Mouse (Mus musculus): ENCODE data around the gene Gm13304. TPM values are rescaled to one million over a fixed set of nuclear protein-coding genes. Genes with fewer than 3 reads are reported as not detected.

Gm13304 gene
- polyA plus RNA-seq (2014; fragmentation: Illumina TruSeq; extraction: RNeasy Lipid Tissue Mini Kit (QIAGEN cat#74804); ENCODE audit: low read depth, low replicate concordance): not detected

DNA sequence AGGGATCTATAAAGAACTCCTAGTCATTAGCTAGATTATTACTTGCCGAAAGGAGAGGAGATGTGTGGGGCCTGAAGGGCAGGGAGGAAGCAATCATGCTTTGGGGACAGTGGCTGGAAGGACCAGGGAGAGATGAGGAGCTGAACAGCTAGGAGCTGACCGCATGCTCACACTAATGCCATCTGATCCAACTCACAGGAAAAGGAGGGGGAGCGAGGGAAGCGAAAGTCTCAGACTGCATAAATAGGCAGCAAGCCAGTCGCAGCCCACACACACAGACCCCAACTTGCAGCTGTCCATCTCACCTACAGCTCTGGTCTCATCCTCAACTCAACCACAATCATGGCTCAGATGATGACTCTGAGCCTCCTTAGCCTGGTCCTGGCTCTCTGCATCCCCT lies at the start of gene Gm13304:
Gene Gm13304, plus strand, starts transcription at position 301 of the 400 bp plus-strand sequence.

GRCm38 (mm10) chr4:42090907-42091306 lies 23.7 kb upstream of the Gm13304 start, which contains the start of gene Gm3893:
TSS of gene Gm3893 (plus strand) at chr4:42091207.

GRCm38 (mm10) chr4:42153136-42153535 lies 38.5 kb downstream of the Gm13304 start, which contains the start of gene Gm13306:
TSS of gene Gm13306 (plus strand) at chr4:42153436.

Other genes starting within 250 kb of the Gm13304 start
- not detected for gene Gm21541, start 211.2 kb upstream of the Gm13304 start, polyA plus RNA-seq (2014; fragmentation: Illumina TruSeq; extraction: RNeasy Lipid Tissue Mini Kit (QIAGEN cat#74804); ENCODE audit: low read depth, low replicate concordance)
- gene Gm20878, start 173.2 kb upstream of the Gm13304 start, polyA plus RNA-seq (2014; fragmentation: Illumina TruSeq; extraction: RNeasy Lipid Tissue Mini Kit (QIAGEN cat#74804); ENCODE audit: low read depth, low replicate concordance): 2.0 TPM
- 0.16 TPM for gene Fam205a4, start 148.8 kb upstream of the Gm13304 start, polyA plus RNA-seq (2014; fragmentation: Illumina TruSeq; extraction: RNeasy Lipid Tissue Mini Kit (QIAGEN cat#74804); ENCODE audit: low read depth, low replicate concordance)
- gene Gm21093, start 80.1 kb upstream of the Gm13304 start, polyA plus RNA-seq (2014; fragmentation: Illumina TruSeq; extraction: RNeasy Lipid Tissue Mini Kit (QIAGEN cat#74804); ENCODE audit: low read depth, low replicate concordance): not detected
- gene Gm3893, start 23.6 kb upstream of the Gm13304 start, polyA plus RNA-seq (2014; fragmentation: Illumina TruSeq; extraction: RNeasy Lipid Tissue Mini Kit (QIAGEN cat#74804); ENCODE audit: low read depth, low replicate concordance): not detected
- gene Gm13306, start 38.6 kb downstream of the Gm13304 start, polyA plus RNA-seq (2014; fragmentation: Illumina TruSeq; extraction: RNeasy Lipid Tissue Mini Kit (QIAGEN cat#74804); ENCODE audit: low read depth, low replicate concordance): not detected
- gene Gm13305, start 53.8 kb downstream of the Gm13304 start, polyA plus RNA-seq (2014; fragmentation: Illumina TruSeq; extraction: RNeasy Lipid Tissue Mini Kit (QIAGEN cat#74804); ENCODE audit: low read depth, low replicate concordance): not detected
- gene Gm10600, start 125.8 kb downstream of the Gm13304 start, polyA plus RNA-seq (2014; fragmentation: Illumina TruSeq; extraction: RNeasy Lipid Tissue Mini Kit (QIAGEN cat#74804); ENCODE audit: low read depth, low replicate concordance): 1.1 TPM
- gene Ccl21b, start 140.9 kb downstream of the Gm13304 start, polyA plus RNA-seq (2014; fragmentation: Illumina TruSeq; extraction: RNeasy Lipid Tissue Mini Kit (QIAGEN cat#74804); ENCODE audit: low read depth, low replicate concordance): 3.1 TPM
- not detected for gene Gm21953, start 179.4 kb downstream of the Gm13304 start, polyA plus RNA-seq (2014; fragmentation: Illumina TruSeq; extraction: RNeasy Lipid Tissue Mini Kit (QIAGEN cat#74804); ENCODE audit: low read depth, low replicate concordance)
- not detected for gene Fam205a3, start 203.5 kb downstream of the Gm13304 start, polyA plus RNA-seq (2014; fragmentation: Illumina TruSeq; extraction: RNeasy Lipid Tissue Mini Kit (QIAGEN cat#74804); ENCODE audit: low read depth, low replicate concordance)